Mouse (Mus musculus): ENCODE measurements around the gene Shroom3. TPM values are rescaled to one million over a fixed set of nuclear protein-coding genes. Genes with fewer than 3 reads are reported as not detected.

The Shroom3 gene
- polyA plus RNA-seq, 1 experiment, result 4.4 TPM

- 70% methylated on average over 3 of the region's 3 CpGs for WGBS
- no peak for DNase-seq
- no peak overlapping the region for H3K27ac ChIP-seq (ENCODE audit: insufficient read depth, low read length)
- H3K27me3 ChIP-seq (ENCODE audit: control insufficient read depth, insufficient read depth, low read length), result no peaks in the 10 kb centered on the region; the same call in 1 of the 2 replicates
- no peak overlapping the region for H3K4me3 ChIP-seq (replicated peaks; ENCODE audit: insufficient read depth, low read depth, low read length)
- H3K4me1 ChIP-seq (ENCODE audit: control insufficient read depth, insufficient read depth, low read length), result no peaks in the 10 kb centered on the region
- TF ChIP-seq POLR2A (IDR thresholded peaks at IDR 0.05; ENCODE audit: borderline replicate concordance, insufficient read depth, low read length) (no peak), CTCF (IDR thresholded peaks at IDR 0.05; ENCODE audit: borderline replicate concordance, insufficient read depth, low read depth, low read length) (no peak)
Measured at GRCm38 (mm10) chr5:92992106-92992505, 308.9 kb downstream of the Shroom3 start.

GRCm38 (mm10) chr5:92994309-92994708 is 311.1 kb downstream of the Shroom3 start:
- no peak overlapping the region for H3K4me3 ChIP-seq (replicated peaks; ENCODE audit: insufficient read depth, low read depth, low read length)

GRCm38 (mm10) chr5:92994861-92995260 is 311.6 kb downstream of the Shroom3 start:
- no peaks in the 10 kb centered on the region; the same call in 1 of the 2 replicates for H3K27me3 ChIP-seq (ENCODE audit: control insufficient read depth, insufficient read depth, low read length)
- no peak overlapping the region for H3K27ac ChIP-seq (ENCODE audit: insufficient read depth, low read length)
- no peak overlapping the region for H3K4me3 ChIP-seq (replicated peaks; ENCODE audit: insufficient read depth, low read depth, low read length)
- 87% methylated on average over 2 of the region's 2 CpGs for WGBS
- TF ChIP-seq CTCF (IDR thresholded peaks at IDR 0.05; ENCODE audit: borderline replicate concordance, insufficient read depth, low read depth, low read length), result no peak
- H3K4me1 ChIP-seq (ENCODE audit: control insufficient read depth, insufficient read depth, low read length), result no peaks in the 10 kb centered on the region
- no peak for DNase-seq

More at GRCm38 (mm10) chr5:92994309-92994708, 311.1 kb downstream of the Shroom3 start:
- Histone ChIP-seq H3K4me1 (ENCODE audit: control insufficient read depth, insufficient read depth, low read length) (no peaks in the 10 kb centered on the region), H3K27ac (ENCODE audit: insufficient read depth, low read length) (no peak overlapping the region), H3K27me3 (ENCODE audit: control insufficient read depth, insufficient read depth, low read length) (no peaks in the 10 kb centered on the region; the same call in 1 of the 2 replicates)
- WGBS, result 90% methylated on average over 6 of the region's 6 CpGs
- TF ChIP-seq CTCF (IDR thresholded peaks at IDR 0.05; ENCODE audit: borderline replicate concordance, insufficient read depth, low read depth, low read length) (no peak), POLR2A (IDR thresholded peaks at IDR 0.05; ENCODE audit: borderline replicate concordance, insufficient read depth, low read length) (no peak)
- DNase-seq, result no peak

- Histone ChIP-seq H3K27ac (ENCODE audit: insufficient read depth, low read length) (no peak overlapping the region), H3K4me3 (replicated peaks; ENCODE audit: insufficient read depth, low read depth, low read length) (no peak overlapping the region), H3K27me3 (ENCODE audit: control insufficient read depth, insufficient read depth, low read length) (no peaks in the 10 kb centered on the region; the same call in 1 of the 2 replicates), H3K4me1 (ENCODE audit: control insufficient read depth, insufficient read depth, low read length) (no peaks in the 10 kb centered on the region)
- TF ChIP-seq POLR2A (IDR thresholded peaks at IDR 0.05; ENCODE audit: borderline replicate concordance, insufficient read depth, low read length), result no peak
- no peak for TF ChIP-seq CTCF (IDR thresholded peaks at IDR 0.05; ENCODE audit: borderline replicate concordance, insufficient read depth, low read depth, low read length)
- WGBS, result 67% methylated on average over 5 of the region's 5 CpGs
- no peak for DNase-seq
Measured at GRCm38 (mm10) chr5:92997428-92998120, 314.3 kb downstream of the Shroom3 start.

- H3K4me3 ChIP-seq (replicated peaks; ENCODE audit: insufficient read depth, low read depth, low read length), result no peak overlapping the region
- no peak for DNase-seq
- 66% methylated on average over 5 of the region's 5 CpGs for WGBS
- TF ChIP-seq POLR2A (IDR thresholded peaks at IDR 0.05; ENCODE audit: borderline replicate concordance, insufficient read depth, low read length) (no peak), CTCF (IDR thresholded peaks at IDR 0.05; ENCODE audit: borderline replicate concordance, insufficient read depth, low read depth, low read length) (no peak)
- H3K4me1 ChIP-seq (ENCODE audit: control insufficient read depth, insufficient read depth, low read length), result no peaks in the 10 kb centered on the region
- no peaks in the 10 kb centered on the region for H3K27me3 ChIP-seq (ENCODE audit: control insufficient read depth, insufficient read depth, low read length)
- no peak overlapping the region for H3K27ac ChIP-seq (ENCODE audit: insufficient read depth, low read length)
Measured at GRCm38 (mm10) chr5:92998494-92999016, 315.3 kb downstream of the Shroom3 start.

- no peak for TF ChIP-seq POLR2A (IDR thresholded peaks at IDR 0.05; ENCODE audit: borderline replicate concordance, insufficient read depth, low read length)
- TF ChIP-seq CTCF (IDR thresholded peaks at IDR 0.05; ENCODE audit: borderline replicate concordance, insufficient read depth, low read depth, low read length), result no peak
- H3K27me3 ChIP-seq (ENCODE audit: control insufficient read depth, insufficient read depth, low read length), result no peaks in the 10 kb centered on the region
- no peak for DNase-seq
- no peaks in the 10 kb centered on the region for H3K4me1 ChIP-seq (ENCODE audit: control insufficient read depth, insufficient read depth, low read length)
- WGBS, result 88% methylated on average over 6 of the region's 6 CpGs
- no peak overlapping the region for H3K4me3 ChIP-seq (replicated peaks; ENCODE audit: insufficient read depth, low read depth, low read length)
- H3K27ac ChIP-seq (ENCODE audit: insufficient read depth, low read length), result no peak overlapping the region
Measured at GRCm38 (mm10) chr5:93000060-93000459, 316.8 kb downstream of the Shroom3 start.

- DNase-seq, result no peak
Measured at GRCm38 (mm10) chr5:93000774-93001757, 317.8 kb downstream of the Shroom3 start.

More at GRCm38 (mm10) chr5:93000774-93001757, 317.8 kb downstream of the Shroom3 start:
- H3K27ac ChIP-seq (ENCODE audit: insufficient read depth, low read length), result no peak overlapping the region
- no peak overlapping the region for H3K4me3 ChIP-seq (replicated peaks; ENCODE audit: insufficient read depth, low read depth, low read length)
- no peaks in the 10 kb centered on the region for H3K4me1 ChIP-seq (ENCODE audit: control insufficient read depth, insufficient read depth, low read length)
- no peaks in the 10 kb centered on the region for H3K27me3 ChIP-seq (ENCODE audit: control insufficient read depth, insufficient read depth, low read length)
- TF ChIP-seq POLR2A (IDR thresholded peaks at IDR 0.05; ENCODE audit: borderline replicate concordance, insufficient read depth, low read length) (no peak), CTCF (IDR thresholded peaks at IDR 0.05; ENCODE audit: borderline replicate concordance, insufficient read depth, low read depth, low read length) (no peak)
- 75% methylated on average over 17 of the region's 17 CpGs for WGBS

Data from cerebellum, adult 2 months (tissue).